Mouse (Mus musculus) lung, postnatal 0 days (tissue): ENCODE results near the gene Prrt3. TPM values are rescaled to one million over a fixed set of nuclear protein-coding genes. Genes with fewer than 3 reads are reported as not detected.

Source experiments
- ATAC-seq: fragments of 200-750 bp; cut with Nextera tagmentation; 2 replicates; pipeline ENCODE4 v1.8.0; 2017; ENCODE audit warnings: moderate library complexity
- DNase-seq: peaks from one replicate; pipeline ENCODE4 v3.0.0-alpha.2; 2016; ENCODE audit warnings: low spot score
- H3K27ac ChIP-seq: fragments of 300-500 bp; sonication (generic); 2 replicates; pipeline ENCODE4 v1.5.1; 2014; ENCODE audit warnings: antibody characterized with exemption, mild to moderate bottlenecking, low read length, mixed read lengths
- H3K27me3 ChIP-seq: fragments of 300-500 bp; sonication (generic); replicated peaks from 2 replicates; pipeline ENCODE4 v1.6.1; 2014; ENCODE audit warnings: low read length, mixed read lengths; ENCODE audit not compliant: insufficient read depth
- H3K36me3 ChIP-seq: fragments of 300-500 bp; sonication (generic); 2 replicates; pipeline ENCODE4 v1.6.1; 2014; ENCODE audit warnings: low read length, mixed read lengths; ENCODE audit not compliant: insufficient read depth
- H3K4me1 ChIP-seq: fragments of 300-500 bp; sonication (generic); 2 replicates; pipeline ENCODE4 v1.6.1; 2014; ENCODE audit warnings: antibody characterized with exemption, low read depth, low read length, mixed read lengths; ENCODE audit not compliant: insufficient read depth
- H3K4me2 ChIP-seq: fragments of 300-500 bp; sonication (generic); replicated peaks from 2 replicates; pipeline ENCODE4 v1.6.1; 2014; ENCODE audit warnings: low read depth, mild to moderate bottlenecking, low read length, moderate library complexity, mixed read lengths
- H3K4me3 ChIP-seq: fragments of 300-500 bp; sonication (generic); 2 replicates; pipeline ENCODE4 v1.5.1; 2014; ENCODE audit warnings: low read depth, low read length
- H3K9ac ChIP-seq: fragments of 300-500 bp; sonication (generic); replicated peaks from 2 replicates; pipeline ENCODE4 v1.6.1; 2014; ENCODE audit warnings: low read depth, mild to moderate bottlenecking
- H3K9me3 ChIP-seq: fragments of 300-500 bp; sonication (generic); 2 replicates; pipeline ENCODE4 v1.6.1; 2016; ENCODE audit warnings: low read length, mixed read lengths
- CTCF ChIP-seq: IDR thresholded peaks from 2 replicates; pipeline ENCODE4 v1.5.1; 2016; ENCODE audit warnings: antibody characterized with exemption, mild to moderate bottlenecking
- EP300 ChIP-seq: IDR thresholded peaks from 2 replicates; pipeline ENCODE4 v1.6.1; 2016; ENCODE audit warnings: antibody characterized with exemption, mild to moderate bottlenecking, control low read depth
- WGBS: fragments of 180-500 bp; shearing (Covaris S2); extraction: QIAGEN DNeasy Blood & Tissue Kit; methylation state at CpG from one replicate; pipeline ENCODE4 v1.1.7; 2014; 5-methylcytosine and 5-hydroxymethylcytosine counted together
- polyA plus RNA-seq: library from polyadenylated mRNA; unstranded; fragments of >200 nt; fragmentation: Nextera tagmentation; extraction: Ambion mirVana; gene quantifications from 2 replicates; pipeline ENCODE4 v1.2.1, GENCODE M21; 2015

Gene Prrt3
- polyA plus RNA-seq, 1 experiment from 2014 or later, result 0.30 TPM

DNA sequence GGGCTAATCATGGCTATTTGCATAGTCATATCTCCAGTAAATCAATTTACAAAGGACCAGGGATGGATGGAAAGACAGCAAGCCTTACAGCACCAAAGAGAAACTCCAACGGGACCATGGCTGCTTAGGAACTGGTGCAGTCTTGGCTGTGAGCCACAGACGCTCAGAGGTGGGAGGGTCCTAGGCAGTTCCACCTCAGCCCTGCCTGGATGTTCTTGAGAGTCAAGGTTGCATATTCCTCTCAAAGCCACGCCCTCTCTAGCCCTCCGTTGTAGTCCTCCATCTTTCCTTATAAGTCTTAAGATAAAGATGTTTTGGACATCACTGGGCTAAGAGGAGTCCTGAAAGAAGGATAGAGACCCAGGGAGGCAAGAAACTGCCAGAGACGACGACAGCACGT is 37.7 kb downstream of the Prrt3 start:
- TF ChIP-seq CTCF (no peak), EP300 (no peak)
- H3K27ac ChIP-seq, result no peak overlapping the region
- H3K9ac ChIP-seq, result no peak overlapping the region
- WGBS, result 46% methylated on average over 7 of the region's 7 CpGs
- H3K27me3 ChIP-seq, result no peaks in the 10 kb centered on the region
- DNase-seq, result no peak
- H3K4me2 ChIP-seq, result no peak overlapping the region
- no peak overlapping the region for H3K4me3 ChIP-seq
- H3K36me3 ChIP-seq, result no peaks in the 10 kb centered on the region
- no peaks in the 10 kb centered on the region for H3K4me1 ChIP-seq
- no peaks in the 10 kb centered on the region for H3K9me3 ChIP-seq
- ATAC-seq, result no peak

DNA sequence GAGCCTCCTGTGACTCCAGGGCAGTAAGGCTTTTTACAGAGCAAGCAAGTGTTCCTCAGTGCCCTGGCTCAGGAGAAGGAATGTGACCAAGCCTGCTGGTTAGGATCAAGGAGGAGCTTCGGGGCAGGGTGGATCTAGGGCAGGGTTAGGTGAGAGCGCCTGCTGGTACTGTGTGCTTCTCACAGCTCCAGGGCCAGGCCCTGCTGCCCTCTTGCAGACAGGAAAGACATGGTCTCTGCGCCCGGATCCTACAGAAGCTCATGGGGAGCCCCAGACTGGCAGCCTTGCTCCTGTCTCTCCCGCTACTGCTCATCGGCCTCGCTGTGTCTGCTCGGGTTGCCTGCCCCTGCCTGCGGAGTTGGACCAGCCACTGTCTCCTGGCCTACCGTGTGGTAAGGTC is 43.1 kb downstream of the Prrt3 start:
- Histone ChIP-seq H3K27me3 (no peaks in the 10 kb centered on the region), H3K9me3 (no peaks in the 10 kb centered on the region), H3K4me1 (no peaks in the 10 kb centered on the region), H3K27ac (peak overlapping the region; percentile 74), H3K4me3 (peak overlapping the region; percentile 10; the same call in 1 of the 2 replicates), H3K4me2 (peak overlapping the region; percentile 49), H3K36me3 (no peaks in the 10 kb centered on the region), H3K9ac (no peak overlapping the region; the same call in 1 of the 2 replicates)
- peak; percentile 99 for ATAC-seq
- DNase-seq, result peak; percentile 88
- WGBS, result 48% methylated on average over 10 of the region's 10 CpGs
- TF ChIP-seq CTCF (peak; percentile 9; the same call in 1 of the 2 replicates), EP300 (no peak)

DNA sequence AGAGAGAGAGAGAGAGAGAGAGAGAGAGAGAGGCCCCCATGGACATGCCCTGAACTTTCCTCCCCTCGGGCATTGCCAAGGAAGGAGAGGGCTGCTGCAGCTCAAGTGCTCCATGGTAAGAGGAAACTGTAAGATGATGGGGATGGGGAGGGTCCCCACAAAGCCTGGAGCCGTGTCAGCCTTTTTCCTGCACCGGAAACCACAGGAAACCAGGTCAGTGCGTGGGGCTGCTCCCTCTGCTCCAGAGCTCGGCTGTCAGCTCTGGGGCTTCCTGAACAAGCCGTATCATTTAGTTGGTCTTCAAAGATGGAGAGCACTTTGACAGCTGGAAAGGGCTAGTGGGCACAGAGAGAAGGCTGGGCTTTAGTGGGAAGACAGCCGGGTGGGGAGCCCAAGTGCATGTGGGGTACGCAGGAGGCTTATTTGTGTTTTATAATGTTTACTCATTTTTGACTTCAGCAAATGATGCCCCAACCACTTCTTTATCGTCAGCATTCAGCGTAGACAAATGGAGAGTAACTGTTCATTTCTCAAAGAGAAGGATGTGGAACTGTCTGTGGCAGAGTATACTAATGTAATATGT is 43.7 kb downstream of the Prrt3 start, which contains the start of gene Il17re:
TSS of gene Il17re (plus strand) at position 533 of the 583 bp plus-strand sequence.
- DNase-seq (no peak), ATAC-seq (no peak)
- H3K4me3 ChIP-seq, result peak within 1 kb of the TSS; percentile 10; the same call in 1 of the 2 replicates
- H3K9ac ChIP-seq, result no peak within 1 kb of the TSS; the same call in 1 of the 2 replicates
- no peaks in the 10 kb centered on the region for H3K27me3 ChIP-seq
- no peak for TF ChIP-seq EP300
- no peak for TF ChIP-seq CTCF
- H3K4me1 ChIP-seq, result no peaks in the 10 kb centered on the region
- H3K27ac ChIP-seq, result peak within 1 kb of the TSS; percentile 74
- 40% methylated on average over 10 of the region's 10 CpGs for WGBS
- H3K36me3 ChIP-seq, result no peaks in the 10 kb centered on the region
- H3K4me2 ChIP-seq, result peak within 1 kb of the TSS; percentile 49
- H3K9me3 ChIP-seq, result no peaks in the 10 kb centered on the region

DNA sequence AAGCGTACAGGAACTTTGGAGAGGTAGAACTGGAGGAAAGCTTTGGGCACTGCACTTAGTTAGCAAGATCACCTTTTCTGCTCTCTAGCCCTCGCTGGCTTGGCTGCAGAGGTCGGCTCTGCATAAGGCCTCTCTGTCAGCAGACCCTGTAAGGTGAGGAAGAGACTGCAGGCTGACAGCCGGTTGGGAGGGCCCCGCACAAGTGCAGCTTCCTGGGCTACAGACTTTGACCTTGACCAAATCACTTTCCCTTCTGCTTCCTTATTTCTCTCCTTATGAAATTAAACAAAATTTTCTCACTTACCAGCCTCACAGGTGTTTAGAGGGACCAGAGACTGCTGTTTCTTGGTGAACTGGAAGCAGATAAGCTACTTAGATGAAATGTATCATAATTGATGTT is 46.7 kb downstream of the Prrt3 start:
- DNase-seq (no peak), ATAC-seq (no peak)
- 48% methylated on average over 5 of the region's 5 CpGs for WGBS
- Histone ChIP-seq H3K27ac (no peak overlapping the region), H3K4me2 (no peak overlapping the region), H3K9ac (no peak overlapping the region), H3K9me3 (no peaks in the 10 kb centered on the region), H3K27me3 (no peaks in the 10 kb centered on the region), H3K36me3 (no peaks in the 10 kb centered on the region), H3K4me1 (no peaks in the 10 kb centered on the region), H3K4me3 (no peak overlapping the region)
- TF ChIP-seq EP300, result no peak
- TF ChIP-seq CTCF, result no peak

DNA sequence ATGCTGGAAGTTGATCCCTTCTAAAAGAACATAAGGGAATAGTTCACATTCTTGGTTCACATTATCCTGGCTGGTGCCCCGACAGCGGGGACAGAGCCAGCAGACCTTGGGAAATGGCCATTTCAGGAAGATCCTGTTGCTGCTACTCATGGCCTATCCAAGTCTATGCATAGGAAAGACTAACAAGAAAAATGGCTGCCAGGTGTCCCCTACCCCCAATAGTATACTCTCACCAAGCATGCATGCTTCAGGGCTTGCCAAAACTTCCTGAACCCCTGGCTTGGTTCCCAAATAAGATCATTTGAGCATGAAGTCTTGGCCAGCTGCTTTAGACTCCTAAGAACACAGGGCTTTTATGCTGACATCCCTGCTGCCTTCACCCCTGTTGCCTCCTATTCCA is 49.9 kb downstream of the Prrt3 start:
- ATAC-seq (no peak; the same call in 1 of the 2 replicates), DNase-seq (no peak)
- no peak for TF ChIP-seq CTCF
- no peak for TF ChIP-seq EP300
- H3K27me3 ChIP-seq, result no peaks in the 10 kb centered on the region
- 52% methylated on average over 2 of the region's 2 CpGs for WGBS
- H3K4me3 ChIP-seq, result no peak overlapping the region
- no peak overlapping the region for H3K4me2 ChIP-seq
- 0 out of 2 replicates have a peak, but pooled peaks cover 3% of the 10 kb centered on the region for H3K36me3 ChIP-seq
- H3K9me3 ChIP-seq, result no peaks in the 10 kb centered on the region
- no peak overlapping the region for H3K27ac ChIP-seq
- no peaks in the 10 kb centered on the region for H3K4me1 ChIP-seq
- H3K9ac ChIP-seq, result no peak overlapping the region

DNA sequence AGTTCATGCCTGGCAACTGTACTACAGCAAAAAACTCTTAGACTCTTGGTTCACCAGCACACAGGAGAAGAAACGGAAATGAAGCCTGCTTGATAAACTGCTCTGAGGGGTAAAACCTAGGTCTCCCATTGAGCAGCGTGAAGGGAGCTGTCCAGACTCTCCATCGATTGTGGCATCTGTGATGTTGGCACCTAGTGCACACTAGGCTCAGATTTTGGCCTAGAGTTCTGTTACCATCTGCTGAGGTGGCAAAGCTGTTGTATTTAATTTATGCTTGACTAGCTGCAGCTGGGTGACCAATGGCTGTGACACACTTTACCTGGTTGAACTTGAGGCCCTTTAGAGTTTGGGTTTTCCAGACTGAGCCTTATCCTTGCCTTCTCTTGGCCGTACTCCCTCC is 54.1 kb downstream of the Prrt3 start:
- Histone ChIP-seq H3K4me1 (no peaks in the 10 kb centered on the region), H3K9ac (no peak overlapping the region), H3K9me3 (no peaks in the 10 kb centered on the region), H3K27ac (no peak overlapping the region), H3K27me3 (no peaks in the 10 kb centered on the region), H3K4me2 (no peak overlapping the region), H3K36me3 (0 out of 2 replicates have a peak, but pooled peaks cover 3% of the 10 kb centered on the region), H3K4me3 (no peak overlapping the region)
- DNase-seq, result no peak
- WGBS, result 96% methylated on average over 4 of the region's 4 CpGs
- TF ChIP-seq CTCF (no peak), EP300 (no peak)
- ATAC-seq, result no peak
